Mouse (Mus musculus) adrenal gland, postnatal 25 days (tissue): ENCODE results near the gene Sbf2. TPM values are rescaled to one million over a fixed set of nuclear protein-coding genes. Genes with fewer than 3 reads are reported as not detected.
"Not testable (repeated sequence)": the region's sequence is repeated elsewhere in the genome, so short reads cannot be mapped to it uniquely, and the experiment has no call there.

Experiments
- DNase-seq: peaks from one replicate; pipeline ENCODE4 v3.0.0; 2021; ENCODE audit warnings: mixed read lengths
- total RNA-seq: library from RNA; stranded (reverse); gene quantifications from 2 replicates; pipeline ENCODE4 v1.2.3, GENCODE M21; 2021

Sbf2 gene
- total RNA-seq, 1 experiment from 2014 or later = 57.0 TPM

- DNase-seq = not testable (repeated sequence)
These were observed 225.8 kb downstream of the Sbf2 start for GRCm38 (mm10) chr7:110388889-110389288.

- DNase-seq = no peak
These were observed 227.2 kb downstream of the Sbf2 start for GRCm38 (mm10) chr7:110387565-110387964.

DNA sequence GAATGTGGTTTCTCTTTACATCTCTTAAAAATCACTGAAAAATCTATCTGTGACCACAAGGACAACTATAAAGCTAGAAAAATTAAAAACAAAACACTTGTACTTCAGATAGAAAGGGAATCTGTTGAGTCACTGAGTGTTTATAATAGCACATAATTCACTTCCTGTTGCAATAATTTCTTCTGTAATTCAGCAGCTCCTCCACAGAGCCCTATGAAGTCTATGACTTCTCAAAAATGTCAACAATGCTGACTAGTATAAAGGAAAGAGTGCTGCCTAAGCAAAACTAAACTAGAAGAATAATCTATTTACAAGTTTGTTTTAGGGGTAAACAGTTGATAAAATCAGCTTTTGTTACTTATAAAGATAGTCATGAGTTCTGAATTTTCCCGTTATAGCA lies 229.2 kb downstream of the Sbf2 start:
- DNase-seq = no peak

DNA sequence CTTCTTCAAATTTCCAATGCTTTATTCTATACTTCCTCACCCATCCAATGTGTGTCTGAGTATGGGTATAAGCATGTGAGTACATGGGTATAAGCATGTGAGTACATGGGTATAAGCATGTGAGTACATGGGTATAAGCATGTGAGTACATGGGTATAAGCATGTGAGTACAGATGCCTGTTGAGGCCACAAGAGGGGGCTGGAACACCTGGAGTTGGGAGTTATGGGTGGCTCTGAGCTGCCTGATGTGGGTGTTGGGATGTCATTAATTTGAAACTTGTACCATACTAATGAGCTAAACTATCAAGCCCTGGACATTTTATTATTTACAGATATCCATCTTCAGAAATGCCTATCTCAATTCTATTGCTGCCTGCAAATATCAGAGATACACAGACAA lies 230.4 kb downstream of the Sbf2 start:
- DNase-seq = no peak

DNA sequence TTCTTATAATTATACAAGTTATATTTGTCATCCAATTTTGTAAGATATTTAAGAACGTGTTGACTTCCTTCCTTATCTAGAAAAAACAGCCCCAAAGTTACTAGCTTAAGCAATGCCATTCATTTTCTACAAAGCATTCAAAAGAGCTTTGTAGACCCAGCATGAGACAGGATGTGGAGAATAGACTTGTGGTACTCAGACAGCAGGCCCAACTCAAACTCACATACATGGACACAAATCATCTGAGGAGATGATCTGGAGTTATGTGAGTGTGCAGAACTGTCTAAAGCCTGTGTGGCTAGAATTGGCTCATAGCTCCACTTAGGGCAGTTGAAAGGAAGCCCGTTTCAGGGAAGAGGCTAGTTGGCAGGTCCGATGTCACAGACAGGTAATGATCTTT lies 233.1 kb downstream of the Sbf2 start:
- no peak for DNase-seq

- DNase-seq = no peak
These were observed 235.3 kb downstream of the Sbf2 start for GRCm38 (mm10) chr7:110379335-110379914.

GRCm38 (mm10) chr7:110372529-110372928 lies 242.2 kb downstream of the Sbf2 start:
- DNase-seq = no peak

DNA sequence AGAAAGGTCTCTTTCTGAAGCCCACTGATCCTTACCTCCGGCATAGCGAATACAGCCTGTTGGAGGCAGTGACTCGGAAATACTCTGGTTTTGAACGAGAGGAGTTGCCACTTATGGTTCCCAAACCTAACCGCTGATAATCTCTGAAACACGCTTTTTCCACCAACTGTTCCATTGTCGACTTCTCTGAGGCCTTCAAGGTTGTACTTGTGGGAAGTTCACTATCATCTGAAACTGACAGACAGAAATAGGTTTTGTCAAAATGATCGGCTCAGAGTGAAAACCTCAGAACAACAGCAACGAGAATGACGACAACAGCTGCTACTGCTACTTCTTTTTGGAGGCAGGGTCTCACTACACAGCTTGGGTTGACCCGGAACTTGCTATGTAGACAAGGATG lies 252.7 kb downstream of the Sbf2 start:
- DNase-seq = no peak

DNA sequence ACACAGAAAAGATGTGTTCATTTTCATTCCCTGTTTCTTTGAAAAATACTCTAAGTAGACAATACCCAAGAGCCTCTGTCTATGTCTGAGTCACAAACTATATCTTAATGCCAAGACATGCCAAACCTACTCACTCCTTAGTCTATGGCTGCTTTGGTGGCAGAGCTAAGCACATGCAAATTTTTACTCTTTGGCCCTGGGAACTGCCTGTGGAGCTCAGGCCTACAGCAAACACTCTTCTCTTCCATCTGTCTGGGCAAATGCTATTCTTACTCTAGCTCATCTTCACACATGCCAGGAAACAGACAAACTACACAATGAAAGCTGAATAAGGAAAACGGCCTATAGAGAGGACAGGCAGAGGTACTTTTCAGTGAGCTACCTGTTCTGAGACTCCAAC lies 253.2 kb downstream of the Sbf2 start:
- no peak for DNase-seq

DNA sequence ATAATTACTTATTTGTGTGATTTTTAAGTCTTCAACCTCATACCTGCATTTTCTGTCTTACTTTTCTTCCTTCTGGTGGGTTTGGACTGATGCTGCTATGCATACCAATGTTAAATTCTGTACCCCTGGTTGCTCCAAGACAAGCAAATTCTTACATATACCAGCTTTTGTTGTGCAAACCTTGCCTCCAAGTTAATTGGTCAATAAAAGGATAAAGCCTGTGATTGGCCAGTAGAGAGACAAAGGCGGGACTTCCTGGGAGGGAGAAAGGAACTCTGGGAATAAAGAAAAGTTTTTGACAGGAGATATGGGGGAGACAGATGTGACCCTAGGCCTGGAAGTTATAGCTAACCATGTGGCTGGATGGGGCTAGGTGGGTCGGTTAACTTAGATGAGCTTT lies 255.3 kb downstream of the Sbf2 start:
- no peak for DNase-seq

- DNase-seq = no peak
These were observed 260.8 kb downstream of the Sbf2 start for GRCm38 (mm10) chr7:110353971-110354370.

GRCm38 (mm10) chr7:110347250-110347649 lies 267.5 kb downstream of the Sbf2 start:
- DNase-seq = no peak

DNA sequence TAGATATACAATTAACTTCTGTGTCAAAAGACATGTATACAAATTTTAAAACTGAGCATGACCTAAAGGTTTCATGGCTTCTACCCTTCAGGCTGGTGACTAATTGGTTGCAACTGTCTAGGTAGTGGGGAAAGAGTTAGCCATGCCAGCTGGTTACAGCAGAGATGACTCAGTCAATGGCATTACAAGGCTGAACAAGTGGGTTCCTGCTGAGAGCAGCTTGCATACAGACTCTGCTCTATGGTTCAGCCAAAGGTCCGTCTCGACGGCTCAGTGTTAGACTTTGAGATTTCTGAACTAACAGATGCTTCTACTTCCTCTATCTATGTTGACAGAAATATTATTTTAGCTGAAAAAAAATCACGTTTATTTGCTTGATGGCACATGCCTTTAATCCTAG lies 277.1 kb downstream of the Sbf2 start:
- peak; percentile 5 for DNase-seq

GRCm38 (mm10) chr7:110325381-110326110 lies 289.2 kb downstream of the Sbf2 start:
- DNase-seq = no peak

DNA sequence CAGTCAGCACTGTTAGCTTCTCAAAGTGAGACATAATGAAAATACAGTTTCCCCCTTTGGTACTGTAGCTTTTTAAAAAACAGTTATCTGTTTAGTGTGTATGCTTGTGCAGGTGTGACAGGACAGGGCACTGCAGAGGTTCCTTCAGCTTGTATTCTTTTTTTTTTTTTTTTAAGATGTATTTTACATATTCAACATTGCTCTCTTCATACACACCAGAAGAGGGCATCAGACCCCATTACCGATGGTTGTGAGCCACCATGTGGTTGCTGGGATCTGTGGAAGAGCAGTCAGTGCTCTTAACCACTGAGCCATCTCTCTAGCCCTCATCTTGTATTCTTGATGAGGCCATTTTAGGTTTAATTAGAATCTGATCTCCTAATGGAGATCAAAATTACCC lies 289.9 kb downstream of the Sbf2 start:
- DNase-seq = no peak

GRCm38 (mm10) chr7:110321106-110321505 lies 293.6 kb downstream of the Sbf2 start:
- DNase-seq = no peak

- peak; percentile 14 for DNase-seq
These were observed 295.7 kb downstream of the Sbf2 start for GRCm38 (mm10) chr7:110318971-110319519.

GRCm38 (mm10) chr7:110317412-110317811 lies 297.3 kb downstream of the Sbf2 start:
- DNase-seq = no peak

DNA sequence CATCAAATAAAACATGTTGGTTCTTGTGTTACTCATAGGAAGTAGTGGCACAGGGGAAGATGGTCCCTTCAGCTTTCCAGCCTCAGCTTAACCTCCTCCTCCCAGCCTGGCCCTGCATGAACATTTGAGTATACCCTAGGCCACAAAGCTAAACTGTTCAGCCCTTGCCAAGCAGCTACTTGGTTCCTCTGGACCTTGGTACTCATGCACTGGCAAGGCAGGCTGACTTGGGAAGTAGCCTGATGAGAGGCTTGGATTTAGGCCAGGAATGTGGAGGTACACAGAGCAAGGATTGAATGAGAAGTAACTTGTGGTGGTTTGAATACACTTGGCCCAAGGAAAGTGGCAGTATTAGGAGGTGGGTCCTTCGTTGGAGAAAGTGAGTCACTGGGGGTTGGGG lies 299.4 kb downstream of the Sbf2 start:
- no peak for DNase-seq

- no peak for DNase-seq
These were observed 300.3 kb downstream of the Sbf2 start for GRCm38 (mm10) chr7:110314401-110314890.

DNA sequence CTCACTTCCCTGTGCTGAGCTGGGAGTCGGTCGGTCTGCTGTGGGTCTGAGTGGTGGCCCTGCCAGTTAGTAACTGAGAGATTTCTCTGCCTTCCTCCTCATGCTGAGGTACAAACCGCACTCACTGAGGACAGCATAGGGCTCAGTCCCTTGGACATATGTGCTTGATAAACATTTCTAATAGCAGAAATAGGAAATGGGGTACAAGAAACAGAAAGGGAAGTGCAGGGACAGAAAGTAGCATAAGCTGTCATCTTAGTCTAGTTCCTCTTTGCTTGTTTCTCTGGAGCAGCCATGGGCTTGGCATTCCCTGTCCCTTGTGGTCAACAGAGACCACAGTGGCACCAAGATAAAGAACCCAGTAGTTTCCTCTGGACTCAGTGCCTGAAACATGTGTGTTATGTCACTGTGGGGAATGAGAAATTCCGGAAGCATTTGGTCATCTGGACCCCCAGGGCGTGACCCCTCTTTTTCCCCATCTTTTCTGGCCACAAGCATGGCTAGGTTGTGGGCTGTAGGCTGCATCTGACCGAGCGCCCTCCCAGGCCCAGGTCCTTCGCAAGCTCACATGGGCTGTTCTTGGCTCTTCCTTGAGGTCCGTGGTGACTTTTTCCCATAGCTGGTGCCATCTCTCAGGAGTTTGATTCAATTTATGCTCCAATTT lies 301.2 kb downstream of the Sbf2 start:
- no peak for DNase-seq

GRCm38 (mm10) chr7:110309246-110309645 lies 305.5 kb downstream of the Sbf2 start:
- DNase-seq = no peak

GRCm38 (mm10) chr7:110307741-110308140 lies 307.0 kb downstream of the Sbf2 start:
- DNase-seq = no peak
